Mouse (Mus musculus): ENCODE data around the gene Rpl9.

The Rpl9 gene

DNA sequence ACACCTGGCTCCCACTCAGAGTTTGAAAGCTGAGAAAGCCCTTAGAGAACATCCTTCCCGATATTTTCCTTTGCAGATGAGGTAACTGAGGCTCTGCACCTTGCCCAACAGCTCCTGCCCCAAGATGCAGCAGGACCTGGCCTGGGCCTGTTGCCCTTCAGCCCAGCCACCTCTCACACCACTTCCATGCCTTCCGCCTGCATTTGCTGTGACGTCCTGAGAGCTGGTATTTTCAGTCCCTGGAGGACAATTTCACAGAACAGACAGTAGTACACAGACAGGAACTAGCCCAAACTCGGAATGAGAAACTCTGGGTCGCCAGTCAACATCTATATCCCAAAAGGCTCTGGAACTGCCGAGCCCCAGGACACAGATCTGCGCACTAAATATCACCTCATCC, 16.5 kb downstream of the Rpl9 start:
- no peak for DNase-seq (ENCODE audit: low read depth, low spot score)

DNA sequence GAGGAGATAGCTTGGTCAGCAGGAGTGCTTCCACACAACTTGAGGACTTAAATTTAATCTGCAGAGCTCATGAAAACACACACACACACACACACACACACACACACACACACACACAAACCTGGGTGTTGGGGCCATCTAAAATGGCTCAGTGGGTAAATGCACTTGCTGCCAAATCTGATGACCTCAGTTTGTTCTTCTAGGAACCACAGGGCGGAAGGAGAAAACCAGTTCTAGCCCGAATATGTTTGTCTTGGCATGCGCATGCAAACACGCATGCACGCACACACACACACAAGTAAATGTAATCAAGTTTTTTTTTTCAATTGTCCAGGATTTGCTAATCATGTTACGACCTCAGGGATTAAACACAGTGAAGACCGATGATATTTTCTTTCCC, 19.7 kb downstream of the Rpl9 start:
- no peak for DNase-seq (ENCODE audit: low read depth, low spot score)

DNA sequence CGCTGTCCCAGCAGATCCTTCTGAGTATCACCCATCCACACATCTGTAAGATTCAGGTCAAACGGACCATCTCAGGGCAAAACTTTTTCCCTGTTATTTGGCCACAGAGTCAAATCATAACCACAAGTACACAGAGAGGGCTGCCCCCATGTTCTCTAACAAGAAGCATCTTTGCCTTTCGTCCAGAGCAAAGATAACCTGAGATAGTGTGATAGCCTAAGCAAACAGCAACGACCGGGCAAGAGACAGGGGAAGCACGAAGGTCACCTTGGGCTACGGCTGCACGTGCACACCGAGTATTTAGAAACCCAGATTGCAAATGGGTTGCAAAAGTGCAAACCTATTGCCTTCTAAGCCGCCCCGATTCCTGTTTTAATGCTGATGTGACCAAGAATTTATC, 23.4 kb downstream of the Rpl9 start:
- no peak for DNase-seq (ENCODE audit: low read depth, low spot score)

DNA sequence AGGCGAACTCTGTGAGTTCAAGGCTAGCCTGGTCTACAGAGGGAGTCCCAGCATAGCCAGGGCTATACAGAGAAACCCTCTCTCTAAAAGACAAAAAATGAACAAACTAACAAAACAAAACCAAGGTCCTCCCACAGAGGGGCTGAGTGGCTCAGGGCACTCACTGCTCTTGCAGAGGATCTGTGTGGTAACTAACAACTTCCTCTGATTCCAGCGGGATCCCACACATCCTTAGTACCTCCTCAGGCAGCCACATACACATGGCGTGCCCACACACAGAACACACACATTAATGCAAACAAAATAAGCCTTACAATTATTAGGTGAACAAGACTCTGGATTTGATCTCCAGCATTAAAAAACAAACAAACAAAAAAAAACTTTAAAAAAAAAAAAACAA, 33.5 kb downstream of the Rpl9 start:
- DNase-seq (ENCODE audit: low read depth, low spot score), result no peak

DNA sequence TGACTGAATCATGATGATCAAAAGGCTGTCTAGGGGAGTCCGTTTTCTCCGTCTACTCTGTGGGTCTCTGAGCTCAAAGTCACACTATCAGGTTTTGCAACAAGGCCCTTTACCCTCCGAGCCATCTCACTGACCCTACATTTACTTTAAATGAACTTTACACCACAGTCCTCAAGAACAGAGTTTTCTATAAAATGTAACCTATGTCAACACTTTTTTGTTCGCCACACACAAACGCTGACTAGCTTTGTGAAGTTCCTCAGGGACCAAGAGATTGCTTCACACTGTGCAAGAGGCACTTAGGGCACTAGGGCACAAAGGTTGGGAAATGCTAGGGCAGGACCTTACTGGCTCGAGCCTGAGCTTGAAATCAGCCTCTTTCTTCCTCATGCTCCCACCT, 34.4 kb downstream of the Rpl9 start:
- no peak for DNase-seq (ENCODE audit: low read depth, low spot score)

DNA sequence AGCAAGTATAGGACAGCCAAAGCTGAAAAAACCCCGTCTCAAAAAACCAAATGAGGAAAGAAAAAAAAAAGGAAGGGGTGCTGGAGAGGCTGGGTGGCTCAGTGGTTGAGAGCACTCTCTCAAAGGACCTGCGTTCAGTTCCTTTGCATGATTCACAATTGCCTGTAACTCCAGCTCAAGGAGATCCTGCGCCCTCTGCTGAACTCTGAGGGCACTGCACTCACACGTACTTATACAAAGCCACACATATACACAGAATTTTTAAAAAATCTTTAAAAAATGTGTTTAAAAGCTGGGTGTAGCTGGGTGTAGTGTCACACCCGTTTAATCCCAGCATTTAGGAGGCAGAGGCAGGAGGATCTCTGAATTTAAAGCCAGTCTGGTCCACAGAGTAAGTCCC, 36.3 kb downstream of the Rpl9 start:
- DNase-seq (ENCODE audit: low read depth, low spot score), result no peak

DNA sequence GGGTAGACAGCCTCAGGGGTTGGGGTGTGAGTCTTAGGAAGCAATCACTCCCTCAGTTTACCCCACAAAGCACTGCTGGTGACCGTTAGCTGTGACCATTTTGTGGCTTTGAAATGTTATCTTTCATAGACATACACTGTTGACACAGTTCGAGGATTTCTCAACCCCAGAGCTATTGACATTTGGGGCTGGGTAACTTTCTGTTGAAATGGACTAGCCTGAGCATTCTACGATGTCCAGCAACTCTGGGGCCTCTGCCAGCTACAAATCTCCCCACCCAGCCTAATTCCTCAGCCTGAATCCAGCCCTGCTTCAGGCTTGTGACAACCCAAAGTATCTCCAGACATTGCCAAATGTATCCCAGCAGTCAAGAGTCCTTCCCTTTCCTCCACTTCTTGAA, 37.1 kb downstream of the Rpl9 start:
- no peak for DNase-seq (ENCODE audit: low read depth, low spot score)

DNA sequence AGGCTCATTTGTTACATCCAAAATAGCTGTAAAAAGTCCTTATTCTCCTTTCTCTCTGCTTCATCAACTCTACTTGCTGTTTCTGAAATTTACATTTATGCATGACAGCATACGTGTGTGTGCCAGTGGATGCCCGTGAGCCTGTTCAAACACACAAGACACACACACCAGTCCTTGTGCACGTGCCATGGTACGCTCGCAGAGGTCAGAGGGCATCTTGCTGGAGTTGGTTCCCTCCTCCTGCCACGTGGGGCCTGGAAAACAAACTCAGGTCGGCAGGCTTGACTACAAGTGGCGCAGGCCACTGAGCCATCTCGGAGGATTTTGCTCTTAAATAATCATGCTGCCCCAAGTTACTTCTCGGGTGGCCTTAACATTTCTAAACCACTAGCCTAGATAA, 40.7 kb downstream of the Rpl9 start:
- DNase-seq (ENCODE audit: low read depth, low spot score), result no peak

DNA sequence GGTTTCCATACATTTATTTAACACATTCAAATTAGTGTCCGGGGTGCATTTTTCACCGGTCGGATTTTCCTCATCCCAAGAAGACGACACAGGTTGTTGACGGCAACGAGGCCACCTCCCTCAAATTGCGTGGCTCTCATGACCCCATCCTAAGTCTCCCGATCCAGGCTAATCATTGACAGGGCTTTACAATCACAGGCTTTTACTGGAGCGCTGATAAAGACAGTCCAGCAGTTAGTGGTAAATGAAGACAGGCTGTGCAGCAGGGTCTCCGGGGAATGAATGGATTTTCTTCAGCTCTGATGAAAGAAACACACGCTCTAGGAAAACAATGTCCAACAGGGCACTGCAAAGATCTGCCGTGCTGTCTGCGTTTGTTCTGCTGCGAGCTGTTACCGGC, 43.1 kb downstream of the Rpl9 start, which contains the start of gene Klb:
Gene Klb, plus strand, starts transcription at position 147 of the 400 bp plus-strand sequence.
- no peak for DNase-seq (ENCODE audit: low read depth, low spot score)

DNA sequence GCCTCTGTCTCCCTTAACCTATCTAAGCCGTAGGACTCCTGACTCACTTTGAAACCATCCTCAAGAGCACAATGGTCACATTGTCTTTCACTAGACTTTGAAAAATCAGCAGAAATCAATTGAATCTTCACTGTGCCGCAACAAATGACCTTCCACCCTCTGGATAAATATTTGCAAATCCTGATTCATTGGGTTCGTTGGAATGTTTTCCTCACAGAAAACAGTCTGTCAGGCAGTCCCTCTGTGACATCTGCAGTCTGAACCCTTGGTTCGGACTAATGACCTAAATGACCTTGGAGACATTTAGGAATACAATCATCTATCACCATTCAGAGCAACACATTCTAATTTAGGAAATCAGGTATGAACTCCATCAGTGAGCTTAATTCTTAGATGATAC, 51.1 kb downstream of the Rpl9 start:
- no peak for DNase-seq (ENCODE audit: low read depth, low spot score)

DNA sequence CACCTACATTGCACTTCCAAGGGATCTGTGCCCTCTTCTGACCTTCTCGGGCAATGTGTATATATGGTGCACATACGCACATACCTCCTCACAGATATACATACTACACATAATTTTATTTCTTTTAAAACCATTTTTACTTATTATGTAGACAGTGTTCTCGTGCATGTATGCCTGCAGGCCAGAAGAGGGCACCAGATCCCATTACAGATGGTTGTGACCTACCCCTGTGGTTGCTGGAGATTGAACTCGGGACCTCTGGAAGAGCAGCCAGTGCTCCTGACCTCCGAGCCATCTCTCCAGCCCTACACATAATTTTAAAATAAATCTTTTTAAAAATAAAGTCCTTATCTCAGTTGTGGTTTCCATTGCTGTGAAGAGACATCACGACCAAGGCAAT, 52.9 kb downstream of the Rpl9 start:
- no peak for DNase-seq (ENCODE audit: low read depth, low spot score)

All from retina, postnatal 7 days (tissue).